Mouse (Mus musculus): Measurements from ENCODE around the gene Uaca. TPM values are rescaled to one million over a fixed set of nuclear protein-coding genes. Genes with fewer than 3 reads are reported as not detected.

Gene Uaca
- 17.5 and 18.0 TPM in 2 replicates for polyA plus RNA-seq (2015; fragmentation: Nextera tagmentation; extraction: Ambion mirVana)

DNA sequence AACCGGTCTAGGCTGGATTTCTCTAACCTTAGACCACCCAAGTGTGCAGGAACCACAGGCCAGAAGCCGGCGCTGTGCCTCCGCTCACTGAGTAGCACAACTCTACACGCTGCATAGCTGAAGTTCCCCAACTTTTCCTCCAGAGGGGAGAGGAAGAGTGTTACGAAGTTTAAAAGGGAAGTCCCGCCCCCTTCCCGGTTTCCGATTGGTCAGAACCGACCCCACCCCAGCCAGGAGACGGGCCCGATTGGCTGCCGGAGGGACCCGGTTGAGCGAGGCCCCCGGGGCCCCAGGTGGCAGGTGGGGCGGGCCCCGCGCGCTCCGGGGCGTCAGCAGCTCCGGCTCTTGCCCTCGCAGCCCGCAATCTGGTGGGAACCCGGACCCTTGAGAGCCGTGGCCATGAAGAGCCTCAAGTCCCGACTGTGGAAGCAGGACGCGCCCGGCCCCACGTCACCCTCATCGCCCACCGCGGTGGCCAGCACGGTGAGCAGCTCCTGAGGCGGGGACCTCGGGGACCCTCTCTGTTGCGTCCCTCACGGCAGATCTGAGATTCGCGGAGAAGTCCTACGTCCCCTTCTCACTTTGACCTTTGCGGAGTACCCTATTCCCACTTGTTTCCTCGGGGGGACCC lies at the start of gene Uaca:
Gene Uaca (plus strand): TSS at position 333 of the 631 bp plus-strand sequence.
- peaks cover 12% of the 10 kb centered on the region for H3K4me1 ChIP-seq

DNA sequence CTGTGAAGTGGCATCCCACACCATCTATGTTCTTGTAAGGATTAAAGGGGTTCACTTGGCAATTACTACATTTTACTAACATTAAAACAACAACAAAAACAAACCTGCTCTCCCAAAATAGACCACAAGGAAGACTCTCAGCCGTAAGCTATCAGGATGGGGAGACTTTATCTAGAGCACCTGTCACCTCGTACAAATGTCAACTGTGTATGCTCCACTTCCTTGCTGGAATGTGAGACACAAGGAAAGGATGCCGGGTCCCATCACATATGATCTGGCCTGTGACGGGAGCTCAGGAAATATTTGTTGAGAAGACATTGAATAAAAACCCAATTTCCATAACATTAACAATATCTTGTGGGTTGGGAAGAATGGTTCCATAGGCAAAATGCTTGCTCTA lies 49.4 kb upstream of the Uaca start:
- Histone ChIP-seq H3K4me3 (no peak overlapping the region), H3K4me1 (no peaks in the 10 kb centered on the region), H3K36me3 (replicated peaks) (no peaks in the 10 kb centered on the region), H3K9me3 (no peaks in the 10 kb centered on the region), H3K27ac (no peak overlapping the region), H3K4me2 (no peak overlapping the region), H3K27me3 (replicated peaks) (no peaks in the 10 kb centered on the region), H3K9ac (no peak overlapping the region)
- WGBS, result 58% methylated on average over 4 of the region's 4 CpGs
- no peak for ATAC-seq (replicated peaks)

More for the DNA sequence above, at the start of gene Uaca:
- Histone ChIP-seq H3K27ac (0 out of 2 replicates have a peak within 1 kb of the TSS, but pooled peaks have one; percentile 26), H3K36me3 (replicated peaks) (no peaks in the 10 kb centered on the region), H3K9ac (peak within 1 kb of the TSS; percentile 58), H3K4me2 (peak within 1 kb of the TSS; percentile 100), H3K9me3 (no peaks in the 10 kb centered on the region), H3K27me3 (replicated peaks) (0 out of 2 replicates have a peak, but pooled peaks cover 6% of the 10 kb centered on the region), H3K4me3 (peak within 1 kb of the TSS; percentile 83)
- under 1% methylated on average over 45 of the region's 45 CpGs for WGBS
- ATAC-seq (replicated peaks), result peak; percentile 92

DNA sequence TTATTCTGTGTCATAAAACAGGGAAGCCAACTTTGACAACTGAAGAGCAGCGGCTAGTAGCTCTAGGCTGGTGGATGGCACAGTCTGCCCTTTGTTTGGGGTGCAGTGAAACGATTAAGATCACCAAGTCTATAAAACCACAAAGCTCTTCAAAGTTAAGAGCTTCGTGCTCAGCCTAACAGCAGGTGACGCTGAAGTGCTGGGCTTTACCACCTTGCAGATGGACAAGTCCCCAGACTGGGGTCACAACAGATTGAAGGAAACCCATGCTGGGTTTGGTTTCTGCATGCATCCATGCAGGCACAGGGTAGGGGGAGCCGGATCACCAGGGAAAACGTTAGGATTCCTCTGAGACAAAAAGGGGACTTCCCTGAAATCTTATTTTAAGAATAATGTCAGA lies 47.8 kb upstream of the Uaca start:
- 56% methylated on average over 6 of the region's 6 CpGs for WGBS
- no peak overlapping the region for H3K27ac ChIP-seq
- no peak for ATAC-seq (replicated peaks)

DNA sequence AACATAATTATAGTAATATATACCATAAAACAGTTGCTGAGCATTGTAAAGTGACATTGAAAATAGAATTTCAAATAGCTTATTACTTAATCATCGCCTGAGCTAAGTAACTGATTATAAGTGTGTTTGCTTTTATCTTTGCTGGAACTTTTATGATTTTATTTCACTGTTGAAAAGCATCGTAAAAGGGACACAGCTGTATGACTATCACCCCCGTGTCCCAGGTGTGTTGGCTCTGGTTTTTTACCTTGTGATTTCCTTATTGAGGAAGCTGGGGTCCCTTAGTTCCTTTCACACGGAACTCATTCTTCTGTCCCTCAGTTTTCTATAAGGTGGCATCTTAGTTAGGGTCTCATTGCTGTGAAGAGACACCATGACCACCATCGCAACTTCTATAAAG lies 46.7 kb upstream of the Uaca start:
- no peak overlapping the region for H3K4me2 ChIP-seq
- no peak overlapping the region for H3K27ac ChIP-seq
- H3K9me3 ChIP-seq, result no peaks in the 10 kb centered on the region
- H3K4me1 ChIP-seq, result no peaks in the 10 kb centered on the region
- no peaks in the 10 kb centered on the region for H3K36me3 ChIP-seq (replicated peaks)
- no peaks in the 10 kb centered on the region for H3K27me3 ChIP-seq (replicated peaks)
- ATAC-seq (replicated peaks), result no peak
- WGBS, result 90% methylated on average over 5 of the region's 5 CpGs
- no peak overlapping the region for H3K9ac ChIP-seq
- H3K4me3 ChIP-seq, result no peak overlapping the region

More for the DNA sequence above, 47.8 kb upstream of the Uaca start:
- H3K27me3 ChIP-seq (replicated peaks), result no peaks in the 10 kb centered on the region
- no peak overlapping the region for H3K4me3 ChIP-seq
- no peak overlapping the region for H3K9ac ChIP-seq
- H3K36me3 ChIP-seq (replicated peaks), result no peaks in the 10 kb centered on the region
- no peak overlapping the region for H3K4me2 ChIP-seq
- H3K4me1 ChIP-seq, result no peaks in the 10 kb centered on the region
- H3K9me3 ChIP-seq, result no peaks in the 10 kb centered on the region

DNA sequence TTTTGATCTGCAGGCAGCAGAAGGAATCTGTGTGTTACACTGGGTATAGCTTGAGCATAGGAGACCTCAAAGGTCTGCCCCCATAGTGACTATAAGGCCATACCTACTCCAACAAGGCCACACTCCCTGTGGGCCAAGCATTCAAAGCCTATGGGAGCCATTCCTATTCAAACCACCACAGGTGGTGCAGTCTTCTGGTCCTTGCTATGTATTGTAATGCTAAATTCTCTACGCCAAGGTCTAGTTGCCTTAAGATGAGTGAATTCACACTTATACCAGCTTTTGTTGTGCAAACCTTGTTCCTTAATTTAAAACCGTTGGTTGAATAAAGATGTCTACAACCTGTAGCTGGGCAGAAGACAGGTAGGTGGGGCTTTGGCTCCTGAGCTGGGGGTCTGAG lies 46.2 kb upstream of the Uaca start:
- H3K9me3 ChIP-seq, result no peaks in the 10 kb centered on the region
- no peak for ATAC-seq (replicated peaks)
- H3K4me3 ChIP-seq, result no peak overlapping the region
- 71% methylated on average over 2 of the region's 2 CpGs for WGBS
- no peak overlapping the region for H3K4me2 ChIP-seq
- no peaks in the 10 kb centered on the region for H3K27me3 ChIP-seq (replicated peaks)
- H3K9ac ChIP-seq, result no peak overlapping the region
- H3K36me3 ChIP-seq (replicated peaks), result no peaks in the 10 kb centered on the region
- H3K4me1 ChIP-seq, result no peaks in the 10 kb centered on the region
- H3K27ac ChIP-seq, result no peak overlapping the region

DNA sequence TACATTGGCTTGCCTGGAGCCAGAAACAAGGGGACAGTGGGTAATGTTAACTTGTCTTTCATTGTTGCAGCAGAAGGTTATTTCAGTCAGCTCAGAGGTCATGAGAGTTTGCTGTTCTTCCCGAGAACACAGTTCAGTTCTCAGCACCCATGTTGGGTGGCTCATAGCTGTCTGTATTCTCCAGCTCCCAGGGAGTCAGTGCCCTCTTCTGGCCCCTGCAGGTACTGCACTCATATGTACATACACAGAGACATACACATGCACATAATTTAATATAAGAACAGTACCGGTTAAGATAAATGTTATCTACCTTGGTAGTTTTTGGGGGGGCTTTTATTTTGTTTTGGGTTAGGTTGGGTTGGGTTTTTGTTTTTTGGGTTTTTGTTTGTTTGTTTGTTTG lies 45.2 kb upstream of the Uaca start:
- H3K27me3 ChIP-seq (replicated peaks), result no peaks in the 10 kb centered on the region
- H3K4me2 ChIP-seq, result no peak overlapping the region
- H3K9ac ChIP-seq, result no peak overlapping the region
- no peaks in the 10 kb centered on the region for H3K4me1 ChIP-seq
- H3K36me3 ChIP-seq (replicated peaks), result no peaks in the 10 kb centered on the region
- H3K27ac ChIP-seq, result no peak overlapping the region
- no peak overlapping the region for H3K4me3 ChIP-seq
- no peak for ATAC-seq (replicated peaks)
- WGBS, result 98% methylated on average over 2 of the region's 2 CpGs
- no peaks in the 10 kb centered on the region for H3K9me3 ChIP-seq

DNA sequence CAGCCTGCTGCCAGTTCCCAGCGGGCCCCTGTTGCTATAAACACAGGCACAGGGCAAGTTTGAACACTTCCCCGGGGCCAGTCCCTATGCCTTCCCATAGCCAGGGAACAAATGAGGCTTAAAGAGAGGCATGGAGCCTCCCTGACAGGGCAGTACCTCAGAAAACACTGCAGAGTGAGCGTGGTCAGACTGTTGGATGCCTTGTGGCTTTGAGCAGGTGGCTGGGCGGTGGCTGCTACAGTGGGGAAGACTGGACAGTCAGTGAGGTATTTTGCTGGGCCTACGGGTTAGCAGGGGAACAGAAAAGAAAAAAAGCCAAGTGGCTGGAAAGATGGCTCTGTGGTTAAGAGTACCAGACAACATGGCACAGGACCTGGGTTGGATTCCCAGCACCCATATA lies 43.2 kb upstream of the Uaca start:
- no peak for ATAC-seq (replicated peaks)
- Histone ChIP-seq H3K9me3 (no peaks in the 10 kb centered on the region), H3K36me3 (replicated peaks) (no peaks in the 10 kb centered on the region), H3K27ac (no peak overlapping the region), H3K4me2 (no peak overlapping the region), H3K9ac (no peak overlapping the region), H3K4me1 (no peaks in the 10 kb centered on the region), H3K4me3 (no peak overlapping the region), H3K27me3 (replicated peaks) (no peaks in the 10 kb centered on the region)
- 88% methylated on average over 5 of the region's 5 CpGs for WGBS

DNA sequence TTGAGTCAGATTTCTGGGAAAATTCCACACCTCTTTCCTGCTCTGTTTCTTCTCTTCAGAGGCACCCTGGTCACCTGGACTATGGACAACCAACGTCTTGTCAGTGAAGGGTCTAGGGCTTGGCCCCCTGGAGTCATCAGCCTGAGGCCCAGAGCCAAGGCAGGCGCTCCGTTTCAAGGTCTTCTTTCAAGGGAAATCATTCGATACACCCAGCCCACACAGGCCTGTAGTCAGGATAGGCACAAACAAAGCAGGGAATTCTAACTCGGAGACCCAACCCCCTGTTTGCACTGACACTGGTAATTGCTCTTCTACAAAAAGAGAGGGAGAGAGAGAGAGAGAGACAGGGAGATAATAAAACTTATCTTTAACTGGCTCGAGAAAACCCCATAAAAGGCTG lies 42.4 kb upstream of the Uaca start:
- Histone ChIP-seq H3K4me3 (no peak overlapping the region), H3K9ac (no peak overlapping the region), H3K4me2 (no peak overlapping the region), H3K27ac (no peak overlapping the region), H3K9me3 (no peaks in the 10 kb centered on the region), H3K27me3 (replicated peaks) (no peaks in the 10 kb centered on the region), H3K4me1 (no peaks in the 10 kb centered on the region), H3K36me3 (replicated peaks) (no peaks in the 10 kb centered on the region)
- 72% methylated on average over 6 of the region's 6 CpGs for WGBS
- ATAC-seq (replicated peaks), result no peak

DNA sequence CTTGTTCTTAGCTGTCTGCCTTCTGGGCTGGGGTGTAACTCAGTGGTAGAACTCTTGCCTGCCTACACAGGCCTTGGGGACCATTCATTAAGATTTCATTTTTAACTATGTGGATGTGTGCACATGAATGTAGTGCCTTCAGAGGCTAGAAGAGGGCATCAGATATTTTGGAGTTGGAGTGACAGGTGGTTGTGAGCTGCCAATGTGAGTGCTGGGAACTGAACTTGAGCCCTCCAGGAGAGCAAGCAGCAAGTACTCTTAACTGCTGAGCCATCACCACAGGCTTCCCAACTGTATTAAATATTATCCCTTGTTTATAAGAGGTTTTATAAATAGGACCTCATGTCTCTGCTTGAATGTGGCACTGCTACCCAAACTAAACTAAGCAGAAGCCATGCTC lies 41.7 kb upstream of the Uaca start:
- ATAC-seq (replicated peaks), result no peak
- Histone ChIP-seq H3K27me3 (replicated peaks) (no peaks in the 10 kb centered on the region), H3K9ac (no peak overlapping the region), H3K27ac (no peak overlapping the region), H3K4me2 (no peak overlapping the region), H3K36me3 (replicated peaks) (no peaks in the 10 kb centered on the region), H3K9me3 (no peaks in the 10 kb centered on the region), H3K4me3 (no peak overlapping the region), H3K4me1 (no peaks in the 10 kb centered on the region)

DNA sequence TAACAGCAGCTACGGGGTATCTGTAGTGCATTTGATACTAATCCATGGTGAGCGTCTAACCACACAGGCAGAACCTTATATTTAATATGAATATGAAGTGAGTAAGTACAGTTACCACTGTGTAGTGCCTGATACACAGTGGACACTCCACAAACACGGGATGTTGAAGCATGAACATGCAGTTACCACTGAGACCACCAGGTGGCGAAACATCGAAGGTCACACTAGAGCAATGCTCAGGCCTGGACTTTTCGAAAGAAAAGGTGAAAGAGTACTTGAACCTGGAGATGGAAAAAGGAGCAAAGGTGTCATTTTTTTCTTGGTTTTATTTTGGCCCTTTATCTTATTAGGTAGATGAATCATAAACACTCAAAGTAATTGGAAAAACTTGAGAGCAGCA lies 38.1 kb upstream of the Uaca start:
- H3K36me3 ChIP-seq (replicated peaks), result no peaks in the 10 kb centered on the region
- H3K4me3 ChIP-seq, result no peak overlapping the region
- H3K27ac ChIP-seq, result no peak overlapping the region
- H3K4me1 ChIP-seq, result no peaks in the 10 kb centered on the region
- H3K4me2 ChIP-seq, result no peak overlapping the region
- 34% methylated on average over 6 of the region's 6 CpGs for WGBS
- H3K9me3 ChIP-seq, result no peaks in the 10 kb centered on the region
- no peak for ATAC-seq (replicated peaks)
- H3K9ac ChIP-seq, result no peak overlapping the region
- no peaks in the 10 kb centered on the region for H3K27me3 ChIP-seq (replicated peaks)

DNA sequence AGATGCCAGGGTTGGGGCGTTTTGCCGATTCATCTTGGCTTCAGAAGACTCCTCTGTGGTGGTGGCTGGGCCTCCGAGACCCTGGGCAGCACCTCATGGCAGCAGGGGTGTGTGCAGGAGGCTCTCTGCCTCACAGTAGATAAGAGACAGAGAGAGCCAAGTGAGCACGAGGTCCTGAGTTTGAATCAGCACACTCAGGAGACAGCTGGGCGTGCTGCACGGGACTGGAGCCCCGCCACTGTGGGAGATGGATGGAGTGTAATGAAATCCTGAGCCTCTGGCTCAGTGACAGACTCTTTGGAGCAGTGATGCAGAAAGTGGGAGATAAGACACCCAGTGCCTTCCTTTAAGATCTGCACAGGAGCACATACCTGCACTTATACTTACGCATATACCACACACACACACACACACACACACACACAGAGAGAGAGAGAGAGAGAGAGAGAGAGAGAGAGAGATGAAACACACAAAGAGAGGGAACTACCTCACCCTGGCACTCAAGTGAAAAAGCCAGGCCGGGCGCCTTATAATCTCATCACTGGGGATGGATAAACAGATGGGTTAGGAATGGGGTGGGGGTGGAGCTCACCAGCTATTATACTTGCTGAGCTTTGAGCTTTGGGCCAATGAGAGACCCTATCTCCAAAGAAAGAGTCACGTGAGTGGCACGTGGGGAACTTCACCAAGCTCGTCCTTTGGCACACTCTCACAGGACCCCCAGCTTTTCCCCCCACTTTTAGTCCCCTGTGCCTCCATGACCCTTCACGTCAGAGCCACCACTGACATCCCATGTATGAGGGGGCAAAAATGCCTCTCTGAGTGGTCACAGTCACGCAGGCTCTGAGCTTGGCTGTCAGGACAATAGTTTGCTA lies 37.2 kb upstream of the Uaca start:
- Histone ChIP-seq H3K4me3 (no peak overlapping the region), H3K9me3 (no peaks in the 10 kb centered on the region), H3K27me3 (replicated peaks) (no peaks in the 10 kb centered on the region), H3K27ac (no peak overlapping the region), H3K9ac (no peak overlapping the region), H3K4me1 (no peaks in the 10 kb centered on the region), H3K4me2 (no peak overlapping the region), H3K36me3 (replicated peaks) (no peaks in the 10 kb centered on the region)
- ATAC-seq (replicated peaks), result no peak
- WGBS, result 78% methylated on average over 15 of the region's 15 CpGs

DNA sequence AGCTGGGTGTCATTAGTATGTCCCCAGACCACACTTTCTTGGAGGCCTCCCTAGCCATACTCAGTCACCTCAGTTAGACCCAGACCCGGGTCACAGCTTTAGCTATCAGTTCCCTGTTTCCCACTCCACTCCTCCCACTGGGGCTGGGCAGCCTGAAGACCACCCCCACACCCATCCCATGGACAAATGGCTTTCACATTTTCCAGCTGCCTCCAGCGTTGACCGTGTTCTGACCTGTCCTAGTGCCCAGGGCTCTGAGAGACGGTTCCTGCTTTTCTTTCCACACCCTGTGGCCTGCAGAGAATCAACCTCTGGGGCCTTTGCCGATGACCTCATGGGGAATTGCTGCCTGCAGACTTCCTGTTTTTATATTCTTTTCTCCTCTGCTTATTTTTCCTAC lies 36.5 kb upstream of the Uaca start:
- H3K36me3 ChIP-seq (replicated peaks), result no peaks in the 10 kb centered on the region
- H3K4me1 ChIP-seq, result no peaks in the 10 kb centered on the region
- H3K9ac ChIP-seq, result no peak overlapping the region
- H3K4me3 ChIP-seq, result no peak overlapping the region
- H3K27me3 ChIP-seq (replicated peaks), result no peaks in the 10 kb centered on the region
- WGBS, result 64% methylated on average over 5 of the region's 5 CpGs
- no peak overlapping the region for H3K27ac ChIP-seq
- ATAC-seq (replicated peaks), result no peak
- H3K4me2 ChIP-seq, result no peak overlapping the region
- H3K9me3 ChIP-seq, result no peaks in the 10 kb centered on the region

Data from midbrain, embryonic 15.5 days (tissue).